Mouse (Mus musculus) brain, embryonic 14.5 days (tissue): ENCODE measurements at regions not wholly inside any gene's neighbourhood (a gene's known extent, or its start where the extent isn't known, plus 50 kb on each side); places are given as distances from the start of the nearest gene placed in this dataset.
A peak's percentile ranks its signal among the peaks of the same experiment; 100 is the strongest.

Experiments
- DNase-seq: peaks from one replicate; pipeline ENCODE4 v3.0.0-alpha.2; 2011; ENCODE audit warnings: low read depth
- CTCF ChIP-seq: fragments of 200-500 bp; IDR thresholded peaks from 2 replicates; pipeline ENCODE4 v1.5.1; 2012; ENCODE audit warnings: inconsistent platforms, mild to moderate bottlenecking, moderate library complexity, borderline replicate concordance; ENCODE audit not compliant: insufficient read depth, insufficient read length; ENCODE audit errors: extremely low read depth
- POLR2A ChIP-seq: fragments of 200-500 bp; IDR thresholded peaks from 2 replicates; pipeline ENCODE4 v1.6.1; 2012; ENCODE audit warnings: mild to moderate bottlenecking, inconsistent platforms, borderline replicate concordance; ENCODE audit not compliant: poor library complexity, insufficient read depth, insufficient read length, severe bottlenecking; ENCODE audit errors: extremely low read depth

DNA sequence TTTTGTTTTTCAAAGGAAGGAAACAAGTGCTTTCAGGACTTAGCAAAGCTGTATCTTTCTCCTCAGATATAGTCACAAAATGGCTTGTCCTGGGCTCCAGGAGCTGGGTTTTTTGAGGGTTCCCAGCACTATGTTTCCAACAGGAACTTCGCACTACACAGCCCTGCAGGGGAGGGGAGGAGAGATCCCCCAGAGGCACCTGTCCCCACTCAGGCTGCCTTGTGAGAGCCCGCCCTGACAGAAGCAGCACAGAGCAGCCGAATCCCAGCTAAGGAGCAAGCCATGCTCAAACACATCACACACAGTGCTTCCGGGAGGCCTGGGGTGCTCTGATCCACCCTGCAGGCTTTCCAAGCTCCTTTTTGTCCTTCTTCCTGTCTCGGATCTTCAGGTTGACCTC is 108.6 kb upstream of the Cdh4 start:
- TF ChIP-seq POLR2A (no peak), CTCF (no peak)
- DNase-seq, result no peak

DNA sequence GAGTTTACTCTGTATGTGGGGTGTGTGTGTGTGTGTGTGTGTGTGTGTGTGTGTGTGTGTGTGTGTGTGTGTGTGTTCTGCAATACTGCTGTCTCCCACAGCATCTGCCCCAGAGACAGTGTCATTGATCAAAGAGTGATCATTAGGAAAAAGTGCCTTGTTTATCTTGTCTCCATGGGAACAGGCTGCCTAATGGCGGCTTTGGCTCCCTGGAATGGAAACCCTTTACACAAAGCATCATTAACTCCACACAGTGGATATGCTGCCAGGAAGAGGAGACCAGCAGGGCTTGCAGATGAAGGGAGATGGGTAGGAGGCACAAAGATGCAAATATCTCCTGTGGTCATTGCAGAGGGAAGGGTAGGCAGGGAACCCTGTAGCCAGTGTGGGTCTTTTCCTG is 106.0 kb upstream of the Cdh4 start:
- DNase-seq, result peak; percentile 81
- TF ChIP-seq POLR2A (no peak), CTCF (no peak)

DNA sequence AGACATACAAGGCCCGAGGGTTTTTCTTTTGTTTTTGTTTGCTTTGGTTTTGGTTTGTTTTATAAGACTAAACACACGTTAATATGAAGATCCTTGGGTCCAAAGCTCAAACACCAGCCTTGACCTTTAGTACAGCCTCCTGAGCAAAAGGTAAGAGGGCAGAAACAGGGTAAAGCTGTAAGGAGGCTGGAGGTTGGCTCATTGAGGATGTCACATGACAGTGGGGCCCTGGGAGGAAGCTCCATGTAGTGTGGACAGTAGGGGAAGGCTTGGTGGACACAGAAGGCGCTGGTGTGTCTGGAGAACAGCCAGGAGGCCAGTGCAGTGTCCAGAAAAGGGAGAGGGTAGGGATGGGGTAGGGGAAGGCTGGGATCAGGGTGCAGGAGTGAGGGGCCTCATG is 89.6 kb upstream of the Cdh4 start:
- TF ChIP-seq CTCF, result no peak
- no peak for DNase-seq

DNA sequence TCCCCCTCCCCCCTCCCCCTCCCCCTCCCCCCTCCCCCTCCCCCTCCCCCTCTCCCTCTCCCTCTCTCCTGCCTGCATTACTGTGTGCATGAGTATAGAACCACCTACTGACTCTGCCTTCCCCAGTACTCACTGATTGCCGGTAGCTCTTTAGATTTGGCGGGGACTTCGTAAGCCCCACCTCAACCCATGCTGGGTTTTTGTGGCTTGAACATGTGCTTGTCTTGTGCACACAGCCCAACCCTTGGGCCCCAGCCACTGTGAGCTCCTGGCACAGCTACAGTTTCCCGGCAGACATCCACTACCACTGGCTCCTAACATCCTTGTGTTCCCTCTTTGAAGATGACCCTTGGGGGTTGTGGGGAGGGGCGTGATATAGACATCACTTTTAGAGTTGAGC is 87.4 kb upstream of the Cdh4 start:
- no peak for TF ChIP-seq CTCF
- no peak for TF ChIP-seq POLR2A

DNA sequence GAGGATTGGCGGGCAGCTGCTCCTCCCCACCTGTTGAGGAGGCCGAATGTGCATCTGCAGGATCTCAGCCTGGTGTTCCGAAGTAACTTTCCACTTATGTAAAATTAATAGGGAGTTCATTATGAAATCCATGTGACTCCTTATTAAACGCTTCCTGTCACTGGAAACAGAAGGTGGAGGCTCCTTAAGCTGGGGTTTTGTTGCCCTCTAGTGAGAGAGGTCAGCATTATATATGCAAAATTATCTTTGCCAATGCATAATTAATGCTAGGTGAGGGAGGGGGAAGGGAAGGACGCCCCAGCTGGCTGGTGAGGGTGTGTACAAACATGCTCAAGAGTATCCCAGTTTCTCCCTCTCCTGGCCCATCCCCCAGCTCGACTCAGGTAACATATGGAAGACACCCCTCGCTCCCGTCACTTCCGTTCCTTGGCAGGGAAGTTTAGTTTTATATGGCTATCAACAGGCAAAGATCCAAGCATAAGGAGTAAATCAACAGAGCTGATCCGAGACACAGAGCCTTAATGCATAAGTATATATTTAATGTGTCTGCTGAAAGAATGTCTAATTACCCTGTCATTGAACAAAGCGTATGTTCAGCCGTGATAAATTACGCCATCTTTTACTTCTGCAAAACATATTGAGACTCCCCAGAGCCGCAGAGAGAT is 71.2 kb upstream of the Cdh4 start:
- TF ChIP-seq POLR2A (no peak), CTCF (no peak)
- DNase-seq, result peak; percentile 64

More for the DNA sequence above, 87.4 kb upstream of the Cdh4 start:
- peak; percentile 60 for DNase-seq

DNA sequence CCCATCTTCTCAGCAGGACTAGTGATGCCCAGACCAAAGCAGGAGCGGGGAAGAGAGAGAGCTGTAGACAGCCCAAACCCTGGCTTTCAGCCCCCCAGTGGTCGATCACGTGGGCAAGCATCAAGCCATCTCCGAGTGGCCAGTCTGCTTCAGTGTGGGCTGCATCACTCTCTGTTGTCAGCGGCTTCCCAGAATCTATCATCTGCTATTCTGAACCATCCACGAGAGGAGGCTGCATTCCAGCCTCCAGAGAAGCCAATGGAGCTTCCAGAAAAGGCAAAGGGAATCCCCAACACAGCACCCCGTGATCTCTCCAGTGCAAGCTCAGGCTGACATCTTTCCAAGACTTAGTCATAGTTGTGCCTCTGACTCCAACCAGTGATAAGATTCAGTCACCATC is 70.7 kb upstream of the Cdh4 start:
- TF ChIP-seq POLR2A (no peak), CTCF (no peak)
- no peak for DNase-seq

DNA sequence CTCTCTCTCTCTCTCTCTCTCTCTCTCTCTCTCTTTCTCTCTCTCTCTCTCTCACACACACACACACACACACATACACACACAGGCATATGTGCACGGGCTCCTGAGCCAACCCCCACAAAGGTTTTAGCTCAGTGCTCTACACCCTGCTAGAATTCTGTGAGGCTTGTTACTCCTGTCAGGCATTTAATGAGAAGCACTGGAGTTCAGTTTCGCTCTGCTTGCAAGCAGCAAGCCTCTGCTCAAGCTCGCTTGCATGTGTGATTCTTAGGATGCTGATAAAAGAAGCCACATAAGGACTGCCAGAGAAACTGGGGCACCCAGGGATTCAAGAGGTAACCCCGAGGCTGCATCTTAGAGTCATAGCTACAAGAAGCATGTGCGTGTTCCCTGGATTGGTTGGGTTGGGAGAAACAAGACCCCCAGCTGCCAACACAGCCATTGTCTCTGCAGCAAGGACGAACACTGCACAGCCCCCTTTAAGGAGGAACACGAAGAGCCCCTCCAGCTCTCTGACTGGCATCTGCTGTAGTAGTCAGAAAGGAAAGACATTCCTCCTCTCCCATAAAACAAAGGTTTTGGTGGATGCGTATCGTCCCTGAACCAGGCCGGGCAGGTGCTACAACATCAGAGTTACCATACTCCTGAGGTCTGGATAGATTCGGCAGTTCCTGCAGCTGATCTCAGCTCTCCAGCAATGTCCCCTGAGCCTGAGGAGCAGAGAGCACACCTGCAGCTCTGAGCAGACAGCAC is 62.4 kb upstream of the Cdh4 start:
- DNase-seq, result peak; percentile 74
- no peak for TF ChIP-seq POLR2A
- no peak for TF ChIP-seq CTCF

DNA sequence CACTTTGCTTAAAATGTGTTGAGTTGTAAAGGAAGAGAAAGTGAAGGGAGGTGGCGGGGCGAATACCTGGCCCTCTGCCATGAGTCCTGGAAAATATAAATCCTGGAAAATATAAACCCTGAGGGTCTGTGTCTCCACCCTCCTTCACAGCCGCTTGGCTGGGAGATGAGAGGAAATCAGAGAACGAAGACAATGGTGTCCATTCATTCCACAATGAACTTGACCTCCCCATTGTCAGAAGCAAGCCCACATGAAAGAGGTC is 61.9 kb upstream of the Cdh4 start:
- no peak for TF ChIP-seq POLR2A
- TF ChIP-seq CTCF, result no peak
- DNase-seq, result no peak

DNA sequence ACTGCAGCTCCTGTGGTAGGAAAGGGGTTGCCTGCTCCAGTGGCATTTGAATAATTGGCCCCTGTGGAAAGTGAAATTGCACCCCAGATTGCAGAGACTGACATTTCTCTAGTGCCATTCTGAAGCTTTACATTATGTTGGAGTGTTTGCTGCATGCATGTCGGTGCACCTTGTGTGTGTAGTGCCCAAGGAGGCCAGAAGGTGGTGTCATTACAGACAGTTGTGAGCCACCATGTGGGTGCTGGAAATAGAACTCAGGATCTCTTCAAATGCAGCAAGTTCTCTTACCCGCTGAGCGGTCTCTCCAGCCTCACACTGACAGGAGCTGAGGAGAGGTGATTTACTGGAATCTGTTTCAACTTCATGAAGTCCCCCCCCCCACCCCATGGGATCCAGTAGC is 60.3 kb upstream of the Cdh4 start:
- no peak for DNase-seq
- TF ChIP-seq CTCF (no peak), POLR2A (no peak)

DNA sequence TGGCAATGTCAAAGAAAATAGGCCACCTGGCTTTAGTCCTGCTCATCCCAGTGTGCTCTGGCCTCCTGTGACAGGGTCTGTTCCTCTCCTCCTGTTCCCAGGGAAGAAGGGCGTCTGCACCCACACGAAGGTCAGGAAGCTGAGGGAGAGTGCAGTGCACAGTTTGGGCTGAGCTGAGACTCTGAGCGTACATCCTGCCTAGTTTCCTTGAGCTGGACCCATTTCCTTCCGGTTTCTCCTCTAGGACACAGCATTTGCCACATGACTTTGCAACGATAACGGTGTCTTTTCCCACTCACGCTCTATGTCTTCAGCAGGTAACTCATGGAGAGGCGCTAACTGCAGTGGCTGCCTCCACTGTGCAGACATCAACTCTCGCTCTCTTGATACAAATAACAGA is 59.6 kb upstream of the Cdh4 start:
- TF ChIP-seq POLR2A (no peak), CTCF (no peak)
- peak; percentile 31 for DNase-seq

DNA sequence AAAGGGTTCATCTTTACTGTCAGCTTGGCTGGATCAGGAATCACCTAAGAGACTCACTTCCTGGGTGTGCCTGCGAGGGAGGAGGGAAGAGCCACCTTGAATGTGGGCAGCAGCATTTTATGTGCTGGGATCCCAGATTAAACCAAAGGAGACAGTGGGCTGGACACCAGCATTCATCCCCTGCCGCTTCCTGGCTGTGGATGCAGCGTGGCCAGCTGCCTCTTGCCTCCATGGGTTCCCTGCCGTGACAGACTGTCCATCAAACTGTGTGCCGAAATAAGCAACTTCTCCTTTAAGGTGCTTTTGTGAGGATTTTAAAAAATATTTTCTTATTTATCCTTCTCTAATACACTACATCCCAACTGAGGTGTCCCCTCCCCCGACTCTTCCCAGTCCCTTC is 55.4 kb upstream of the Cdh4 start:
- no peak for DNase-seq
- TF ChIP-seq CTCF (no peak), POLR2A (no peak)

DNA sequence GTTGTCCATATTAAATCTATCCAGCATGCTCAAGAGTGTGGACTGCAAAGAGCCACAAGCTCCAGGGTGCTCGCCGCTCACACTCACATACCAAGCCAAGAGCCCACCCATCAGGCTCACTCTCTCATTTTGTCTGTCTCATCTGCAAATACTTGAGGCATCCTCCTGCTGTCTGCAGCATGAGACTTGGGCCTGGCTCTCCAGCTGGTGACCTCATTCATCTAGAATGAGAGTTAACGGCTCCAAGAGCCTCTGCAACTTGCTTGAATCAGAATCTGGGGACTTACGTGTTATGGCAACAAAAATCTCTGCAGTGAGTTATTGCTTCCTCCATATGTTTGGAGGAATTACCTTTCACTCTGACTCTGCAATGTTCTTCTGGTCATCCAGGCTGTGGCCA is 51.7 kb upstream of the Cdh4 start:
- no peak for DNase-seq
- TF ChIP-seq CTCF (no peak), POLR2A (no peak)
